Mouse (Mus musculus) C2C12 (cell line): ENCODE measurements around the gene Nrxn3.

Source experiments
- CTCF ChIP-seq: IDR thresholded peaks from one replicate; pipeline ENCODE4 v1.5.1; 2011; ENCODE audit not compliant: control insufficient read depth, insufficient read depth, insufficient read length
- MAX ChIP-seq: IDR thresholded peaks from one replicate; pipeline ENCODE4 v1.6.1; 2011; ENCODE audit warnings: mild to moderate bottlenecking, control low read depth
- MYOG ChIP-seq: IDR thresholded peaks from one replicate; pipeline ENCODE4 v1.6.1; 2011; ENCODE audit not compliant: control insufficient read depth, insufficient read length; ENCODE audit errors: extremely low read depth
- USF1 ChIP-seq: IDR thresholded peaks from one replicate; pipeline ENCODE4 v1.6.1; 2011; ENCODE audit warnings: low read depth, mild to moderate bottlenecking, control low read depth, moderate library complexity

DNA sequence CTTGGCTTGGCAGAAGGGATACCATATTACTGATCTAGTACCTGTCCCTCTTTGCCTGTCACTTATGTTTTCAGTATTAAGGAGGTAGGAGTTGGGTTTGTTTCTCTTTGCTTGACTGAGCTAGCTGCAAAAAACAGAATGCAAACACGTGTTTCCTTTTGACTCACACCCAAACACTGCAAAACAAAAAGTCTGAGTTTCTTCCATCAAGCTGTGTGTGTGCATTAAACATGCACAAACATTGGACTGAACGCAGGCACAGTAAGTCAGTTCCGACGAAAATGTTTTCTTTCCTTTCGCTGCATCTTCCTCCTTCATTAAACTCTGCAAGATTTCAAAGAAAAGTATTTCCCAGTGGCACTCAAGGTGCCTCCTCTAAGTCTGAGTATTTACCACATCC is 1270.6 kb downstream of the Nrxn3 start:
- TF ChIP-seq MYOG: no peak
- no peak for TF ChIP-seq CTCF
- no peak for TF ChIP-seq MAX
- no peak for TF ChIP-seq USF1
